Mouse (Mus musculus): ENCODE data around the gene Crtc1.

Gene Crtc1

GRCm38 (mm10) chr8:70347860-70348420 lies 91.4 kb downstream of the Crtc1 start:
- DNase-seq (ENCODE audit: low spot score), result no peak

- no peak for DNase-seq (ENCODE audit: low spot score)
These were observed 91.9 kb downstream of the Crtc1 start for GRCm38 (mm10) chr8:70347443-70347842.

- DNase-seq (ENCODE audit: low spot score), result no peak
These were observed 95.1 kb downstream of the Crtc1 start for GRCm38 (mm10) chr8:70344279-70344678.

- DNase-seq (ENCODE audit: low spot score), result no peak
These were observed 95.7 kb downstream of the Crtc1 start for GRCm38 (mm10) chr8:70343696-70344095.

GRCm38 (mm10) chr8:70343076-70343475 lies 96.3 kb downstream of the Crtc1 start:
- DNase-seq (ENCODE audit: low spot score), result no peak

GRCm38 (mm10) chr8:70342007-70342406 lies 97.4 kb downstream of the Crtc1 start:
- no peak for DNase-seq (ENCODE audit: low spot score)

GRCm38 (mm10) chr8:70340659-70341058 lies 98.7 kb downstream of the Crtc1 start:
- no peak for DNase-seq (ENCODE audit: low spot score)

- no peak for DNase-seq (ENCODE audit: low spot score)
These were observed 100.4 kb downstream of the Crtc1 start for GRCm38 (mm10) chr8:70338931-70339330.

GRCm38 (mm10) chr8:70332878-70333202 lies 106.5 kb downstream of the Crtc1 start:
- no peak for DNase-seq (ENCODE audit: low spot score)

Measured in yolk sac, embryonic 10.5 days (tissue).